Mouse (Mus musculus): ENCODE results near the gene Wdr83. TPM values are rescaled to one million over a fixed set of nuclear protein-coding genes. Genes with fewer than 3 reads are reported as not detected.
"Not testable (repeated sequence)": the region's sequence is repeated elsewhere in the genome, so short reads cannot be mapped to it uniquely, and the experiment has no call there.

Gene Wdr83
- polyA plus RNA-seq, 1 experiment from 2014 or later: 47.3 TPM

GRCm38 (mm10) chr8:85084633-85085032 is 3.5 kb upstream of the Wdr83 start:
- 93% methylated on average over 8 of the region's 8 CpGs for WGBS
- DNase-seq (ENCODE audit: low spot score) (no peak), ATAC-seq (replicated peaks; ENCODE audit: low FRiP score) (no peak)
- Histone ChIP-seq H3K36me3 (ENCODE audit: control insufficient read depth, insufficient read depth, low read length) (no peaks in the 10 kb centered on the region; the same call in 1 of the 2 replicates), H3K4me1 (replicated peaks; ENCODE audit: control insufficient read depth, insufficient read depth, low read length) (peaks cover 3% of the 10 kb centered on the region; the same call in 1 of the 2 replicates), H3K4me2 (ENCODE audit: low read depth, low read length, severe bottlenecking) (no peak overlapping the region), H3K9ac (ENCODE audit: low read length) (no peak overlapping the region), H3K9me3 (ENCODE audit: control insufficient read depth, low read length) (no peaks in the 10 kb centered on the region), H3K27me3 (ENCODE audit: control insufficient read depth, insufficient read depth, low read length) (no peaks in the 10 kb centered on the region), H3K27ac (ENCODE audit: low read depth, low read length) (no peak overlapping the region), H3K4me3 (ENCODE audit: low read depth, low read length) (no peak overlapping the region)

GRCm38 (mm10) chr8:85083108-85083813 is 2.2 kb upstream of the Wdr83 start, which contains the start of gene Man2b1:
TSS of gene Man2b1 (plus strand) at chr8:85083270.
- H3K4me2 ChIP-seq (ENCODE audit: low read depth, low read length, severe bottlenecking): peak within 1 kb of the TSS; percentile 81
- no peaks in the 10 kb centered on the region for H3K9me3 ChIP-seq (ENCODE audit: control insufficient read depth, low read length)
- H3K27ac ChIP-seq (ENCODE audit: low read depth, low read length): no peak within 1 kb of the TSS
- ATAC-seq (replicated peaks; ENCODE audit: low FRiP score): peak; percentile 85
- no peaks in the 10 kb centered on the region; the same call in 1 of the 2 replicates for H3K36me3 ChIP-seq (ENCODE audit: control insufficient read depth, insufficient read depth, low read length)
- H3K9ac ChIP-seq (ENCODE audit: low read length): peak within 1 kb of the TSS; percentile 68
- H3K4me1 ChIP-seq (replicated peaks; ENCODE audit: control insufficient read depth, insufficient read depth, low read length): peaks cover 4% of the 10 kb centered on the region; the same call in 1 of the 2 replicates
- H3K27me3 ChIP-seq (ENCODE audit: control insufficient read depth, insufficient read depth, low read length): no peaks in the 10 kb centered on the region
- peak; percentile 85 for DNase-seq (ENCODE audit: low spot score)
- peak within 1 kb of the TSS; percentile 53 for H3K4me3 ChIP-seq (ENCODE audit: low read depth, low read length)
- WGBS: 2% methylated on average over 30 of the region's 30 CpGs

GRCm38 (mm10) chr8:85082169-85082568 is 1.1 kb upstream of the Wdr83 start:
- H3K4me3 ChIP-seq (ENCODE audit: low read depth, low read length); H3K4me2 ChIP-seq (ENCODE audit: low read depth, low read length, severe bottlenecking); H3K9me3 ChIP-seq (ENCODE audit: control insufficient read depth, low read length); H3K36me3 ChIP-seq (ENCODE audit: control insufficient read depth, insufficient read depth, low read length); H3K27ac ChIP-seq (ENCODE audit: low read depth, low read length); H3K9ac ChIP-seq (ENCODE audit: low read length); ATAC-seq (replicated peaks; ENCODE audit: low FRiP score); DNase-seq (ENCODE audit: low spot score); H3K27me3 ChIP-seq (ENCODE audit: control insufficient read depth, insufficient read depth, low read length); H3K4me1 ChIP-seq (replicated peaks; ENCODE audit: control insufficient read depth, insufficient read depth, low read length): not testable (repeated sequence)
- 93% methylated on average over 4 of the region's 4 CpGs for WGBS

GRCm38 (mm10) chr8:85080532-85081215 is 432 bp downstream of the Wdr83 start, which contains the start of gene Wdr83os:
TSS of gene Wdr83os (plus strand) at chr8:85080740.
- DNase-seq (ENCODE audit: low spot score) (peak; percentile 71), ATAC-seq (replicated peaks; ENCODE audit: low FRiP score) (peak; percentile 34)
- no peaks in the 10 kb centered on the region for H3K36me3 ChIP-seq (ENCODE audit: control insufficient read depth, insufficient read depth, low read length)
- no peaks in the 10 kb centered on the region for H3K27me3 ChIP-seq (ENCODE audit: control insufficient read depth, insufficient read depth, low read length)
- H3K27ac ChIP-seq (ENCODE audit: low read depth, low read length): no peak within 1 kb of the TSS
- peak within 1 kb of the TSS; percentile 61 for H3K4me3 ChIP-seq (ENCODE audit: low read depth, low read length)
- under 1% methylated on average over 30 of the region's 30 CpGs for WGBS
- H3K4me2 ChIP-seq (ENCODE audit: low read depth, low read length, severe bottlenecking): peak within 1 kb of the TSS; percentile 76
- no peaks in the 10 kb centered on the region for H3K9me3 ChIP-seq (ENCODE audit: control insufficient read depth, low read length)
- peaks cover 4% of the 10 kb centered on the region; the same call in 1 of the 2 replicates for H3K4me1 ChIP-seq (replicated peaks; ENCODE audit: control insufficient read depth, insufficient read depth, low read length)
- H3K9ac ChIP-seq (ENCODE audit: low read length): peak within 1 kb of the TSS; percentile 86

GRCm38 (mm10) chr8:85080214-85080531 is 933 bp downstream of the Wdr83 start:
- WGBS: 2% methylated on average over 25 of the region's 25 CpGs
- peak overlapping the region; percentile 61 for H3K4me3 ChIP-seq (ENCODE audit: low read depth, low read length)
- H3K4me1 ChIP-seq (replicated peaks; ENCODE audit: control insufficient read depth, insufficient read depth, low read length): peaks cover 4% of the 10 kb centered on the region; the same call in 1 of the 2 replicates
- no peaks in the 10 kb centered on the region for H3K36me3 ChIP-seq (ENCODE audit: control insufficient read depth, insufficient read depth, low read length)
- H3K9ac ChIP-seq (ENCODE audit: low read length): peak overlapping the region; percentile 86
- no peak overlapping the region for H3K27ac ChIP-seq (ENCODE audit: low read depth, low read length)
- peak overlapping the region; percentile 76 for H3K4me2 ChIP-seq (ENCODE audit: low read depth, low read length, severe bottlenecking)
- DNase-seq (ENCODE audit: low spot score) (no peak), ATAC-seq (replicated peaks; ENCODE audit: low FRiP score) (no peak)
- H3K9me3 ChIP-seq (ENCODE audit: control insufficient read depth, low read length): no peaks in the 10 kb centered on the region
- no peaks in the 10 kb centered on the region for H3K27me3 ChIP-seq (ENCODE audit: control insufficient read depth, insufficient read depth, low read length)

GRCm38 (mm10) chr8:85076993-85077392 is 4.1 kb downstream of the Wdr83 start:
- Histone ChIP-seq H3K4me3 (ENCODE audit: low read depth, low read length) (no peak overlapping the region), H3K9ac (ENCODE audit: low read length) (no peak overlapping the region), H3K36me3 (ENCODE audit: control insufficient read depth, insufficient read depth, low read length) (peaks cover 2% of the 10 kb centered on the region; the same call in 1 of the 2 replicates), H3K4me1 (replicated peaks; ENCODE audit: control insufficient read depth, insufficient read depth, low read length) (peaks cover 8% of the 10 kb centered on the region; the same call in 1 of the 2 replicates), H3K27me3 (ENCODE audit: control insufficient read depth, insufficient read depth, low read length) (no peaks in the 10 kb centered on the region), H3K27ac (ENCODE audit: low read depth, low read length) (no peak overlapping the region), H3K9me3 (ENCODE audit: control insufficient read depth, low read length) (no peaks in the 10 kb centered on the region), H3K4me2 (ENCODE audit: low read depth, low read length, severe bottlenecking) (no peak overlapping the region)
- 0% methylated on average over 2 of the region's 2 CpGs for WGBS
- ATAC-seq (replicated peaks; ENCODE audit: low FRiP score): peak; percentile 46; the same call in 1 of the 2 replicates
- peak; percentile 90 for DNase-seq (ENCODE audit: low spot score)

GRCm38 (mm10) chr8:85076001-85076400 is 5.1 kb downstream of the Wdr83 start:
- Histone ChIP-seq H3K36me3 (ENCODE audit: control insufficient read depth, insufficient read depth, low read length) (peaks cover 2% of the 10 kb centered on the region; the same call in 1 of the 2 replicates), H3K9me3 (ENCODE audit: control insufficient read depth, low read length) (no peaks in the 10 kb centered on the region), H3K4me3 (ENCODE audit: low read depth, low read length) (no peak overlapping the region), H3K4me1 (replicated peaks; ENCODE audit: control insufficient read depth, insufficient read depth, low read length) (peaks cover 8% of the 10 kb centered on the region; the same call in 1 of the 2 replicates), H3K27ac (ENCODE audit: low read depth, low read length) (no peak overlapping the region), H3K9ac (ENCODE audit: low read length) (no peak overlapping the region), H3K4me2 (ENCODE audit: low read depth, low read length, severe bottlenecking) (no peak overlapping the region), H3K27me3 (ENCODE audit: control insufficient read depth, insufficient read depth, low read length) (no peaks in the 10 kb centered on the region)
- WGBS: 79% methylated on average over 9 of the region's 9 CpGs
- DNase-seq (ENCODE audit: low spot score) (peak; percentile 69), ATAC-seq (replicated peaks; ENCODE audit: low FRiP score) (no peak)

- Histone ChIP-seq H3K27ac (ENCODE audit: low read depth, low read length) (no peak overlapping the region), H3K4me1 (replicated peaks; ENCODE audit: control insufficient read depth, insufficient read depth, low read length) (peaks cover 7% of the 10 kb centered on the region; the same call in 1 of the 2 replicates), H3K36me3 (ENCODE audit: control insufficient read depth, insufficient read depth, low read length) (peaks cover 2% of the 10 kb centered on the region; the same call in 1 of the 2 replicates), H3K4me2 (ENCODE audit: low read depth, low read length, severe bottlenecking) (no peak overlapping the region), H3K9ac (ENCODE audit: low read length) (no peak overlapping the region), H3K4me3 (ENCODE audit: low read depth, low read length) (no peak overlapping the region), H3K9me3 (ENCODE audit: control insufficient read depth, low read length) (no peaks in the 10 kb centered on the region), H3K27me3 (ENCODE audit: control insufficient read depth, insufficient read depth, low read length) (no peaks in the 10 kb centered on the region)
- WGBS: 94% methylated on average over 10 of the region's 10 CpGs
- DNase-seq (ENCODE audit: low spot score) (peak; percentile 51), ATAC-seq (replicated peaks; ENCODE audit: low FRiP score) (no peak)
Observed at GRCm38 (mm10) chr8:85074617-85075016, 6.5 kb downstream of the Wdr83 start.
